Mouse (Mus musculus): ENCODE results near the gene Iars2. TPM values are rescaled to one million over a fixed set of nuclear protein-coding genes. Genes with fewer than 3 reads are reported as not detected.

The Iars2 gene
- polyA plus RNA-seq, 1 experiment from 2014 or later = 46.9 TPM

DNA sequence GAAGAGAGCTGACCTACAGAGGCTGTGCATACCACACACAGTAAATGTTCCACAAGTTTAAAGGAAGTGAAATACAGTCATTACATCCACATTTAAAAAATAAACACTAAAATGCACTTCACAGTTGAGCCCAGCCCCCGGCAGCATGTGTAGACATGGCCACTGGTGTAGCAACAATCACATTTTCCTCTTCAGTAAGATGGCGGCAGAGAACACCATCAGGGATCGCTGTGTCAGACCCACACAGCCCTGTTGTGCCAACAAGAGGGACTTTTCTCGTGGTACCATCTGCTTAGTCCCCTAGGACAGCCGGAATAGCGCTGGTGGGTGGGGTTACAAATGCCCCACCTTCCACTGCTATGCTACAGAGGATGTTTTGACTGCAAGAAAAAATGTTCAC, 26.4 kb downstream of the Iars2 start:
- ATAC-seq (ENCODE audit: insufficient number of reproducible peaks, low FRiP score) = no peak
- no peak overlapping the region for H3K4me2 ChIP-seq
- no peak overlapping the region for H3K9ac ChIP-seq
- peaks cover 8% of the 10 kb centered on the region for H3K9me3 ChIP-seq (replicated peaks)
- H3K27ac ChIP-seq (ENCODE audit: poor library complexity, severe bottlenecking) = no peak overlapping the region
- peaks cover 65% of the 10 kb centered on the region for H3K36me3 ChIP-seq
- no peak overlapping the region for H3K4me3 ChIP-seq
- H3K4me1 ChIP-seq (replicated peaks) = no peaks in the 10 kb centered on the region
- 91% methylated on average over 6 of the region's 6 CpGs for WGBS
- H3K27me3 ChIP-seq (replicated peaks) = no peaks in the 10 kb centered on the region

DNA sequence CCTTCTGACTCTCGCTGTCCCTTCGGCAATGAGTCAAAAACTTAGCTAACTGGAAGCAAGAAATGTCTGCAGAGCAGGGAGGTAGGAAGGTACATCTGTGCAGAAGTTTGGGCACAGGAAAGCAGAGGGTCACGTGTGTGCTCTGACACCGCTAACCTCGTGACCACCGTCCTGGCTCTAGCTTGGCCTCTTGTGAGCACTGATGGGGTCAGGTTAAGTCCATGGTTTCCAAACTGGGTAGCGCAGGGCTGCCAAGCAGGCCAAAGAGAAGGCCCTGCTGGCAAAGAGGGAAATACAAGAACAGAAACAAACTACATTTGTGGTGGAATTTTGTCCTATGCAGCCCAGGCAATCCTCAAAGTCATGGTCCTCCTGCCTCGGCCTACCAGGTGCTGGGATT, 30.7 kb downstream of the Iars2 start:
- no peak overlapping the region for H3K27ac ChIP-seq (ENCODE audit: poor library complexity, severe bottlenecking)
- no peaks in the 10 kb centered on the region for H3K9me3 ChIP-seq (replicated peaks)
- H3K4me2 ChIP-seq = no peak overlapping the region
- H3K9ac ChIP-seq = no peak overlapping the region
- 93% methylated on average over 8 of the region's 8 CpGs for WGBS
- H3K4me1 ChIP-seq (replicated peaks) = no peaks in the 10 kb centered on the region
- no peaks in the 10 kb centered on the region for H3K27me3 ChIP-seq (replicated peaks)
- no peak overlapping the region for H3K4me3 ChIP-seq
- peaks cover 83% of the 10 kb centered on the region for H3K36me3 ChIP-seq
- ATAC-seq (ENCODE audit: insufficient number of reproducible peaks, low FRiP score) = no peak

DNA sequence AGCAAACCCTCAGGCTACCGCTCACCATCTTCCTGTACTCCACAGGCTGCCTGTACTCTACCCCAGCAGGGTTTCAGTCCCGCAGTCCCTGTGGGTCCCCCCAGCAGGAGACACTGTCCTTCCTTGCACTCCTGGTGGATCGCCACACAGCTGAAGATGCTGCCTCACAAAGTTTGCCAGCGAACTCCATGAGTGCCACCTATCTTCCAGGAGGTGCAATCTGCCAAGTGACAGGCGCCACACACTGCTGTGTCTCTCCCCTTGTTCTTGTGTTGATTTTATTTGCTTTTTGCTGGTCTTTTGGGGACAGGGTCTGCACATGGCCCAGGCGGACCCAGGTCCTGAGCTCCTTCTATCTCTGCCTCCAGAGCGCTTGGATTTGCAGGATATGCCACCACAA, 32.3 kb downstream of the Iars2 start:
- no peak for ATAC-seq (ENCODE audit: insufficient number of reproducible peaks, low FRiP score)
- H3K9me3 ChIP-seq (replicated peaks) = no peaks in the 10 kb centered on the region
- H3K27me3 ChIP-seq (replicated peaks) = no peaks in the 10 kb centered on the region
- no peak overlapping the region for H3K9ac ChIP-seq
- H3K4me1 ChIP-seq (replicated peaks) = no peaks in the 10 kb centered on the region
- H3K27ac ChIP-seq (ENCODE audit: poor library complexity, severe bottlenecking) = no peak overlapping the region
- H3K4me3 ChIP-seq = no peak overlapping the region
- 89% methylated on average over 7 of the region's 7 CpGs for WGBS
- no peak overlapping the region for H3K4me2 ChIP-seq
- peaks cover 84% of the 10 kb centered on the region for H3K36me3 ChIP-seq

DNA sequence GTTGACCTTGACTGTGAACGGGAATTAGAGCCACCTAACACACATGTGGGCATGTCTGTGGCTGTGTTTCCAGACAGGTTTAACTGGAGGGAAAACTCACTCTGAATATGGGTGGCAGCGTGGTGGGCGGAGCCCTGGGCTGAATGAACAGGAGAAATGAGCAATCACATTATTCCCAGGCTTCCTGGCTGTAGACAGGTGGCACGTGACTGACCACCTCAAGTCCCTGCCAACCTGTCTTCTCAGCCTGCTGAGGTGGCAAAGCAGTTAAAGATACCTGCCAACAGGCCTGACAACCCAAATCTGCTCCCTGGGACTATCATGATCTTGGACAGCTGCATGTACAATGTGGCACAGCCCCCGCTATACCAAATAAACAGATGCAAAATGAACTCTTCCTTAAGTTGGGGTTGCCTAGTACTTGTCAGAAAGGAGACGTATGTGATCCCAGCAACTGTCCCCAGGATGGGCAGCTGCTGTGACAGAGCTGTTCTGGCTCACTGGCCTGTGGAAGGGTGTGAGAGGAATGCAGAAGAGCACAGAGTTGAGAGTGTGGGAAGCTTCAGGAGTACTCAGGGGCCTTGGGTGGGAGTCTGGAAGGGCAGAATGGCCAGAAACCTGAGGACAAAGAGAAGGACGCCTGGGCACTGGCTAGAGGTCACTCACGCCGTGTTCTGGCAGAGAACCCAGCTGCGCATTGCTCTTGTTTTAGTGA, 36.4 kb downstream of the Iars2 start:
- H3K9me3 ChIP-seq (replicated peaks) = no peaks in the 10 kb centered on the region
- H3K4me2 ChIP-seq = no peak overlapping the region
- H3K4me1 ChIP-seq (replicated peaks) = no peaks in the 10 kb centered on the region
- no peak overlapping the region for H3K27ac ChIP-seq (ENCODE audit: poor library complexity, severe bottlenecking)
- H3K9ac ChIP-seq = no peak overlapping the region
- no peak overlapping the region for H3K4me3 ChIP-seq
- ATAC-seq (ENCODE audit: insufficient number of reproducible peaks, low FRiP score) = no peak
- H3K36me3 ChIP-seq = peaks cover 79% of the 10 kb centered on the region
- H3K27me3 ChIP-seq (replicated peaks) = no peaks in the 10 kb centered on the region
- WGBS = 90% methylated on average over 10 of the region's 10 CpGs

DNA sequence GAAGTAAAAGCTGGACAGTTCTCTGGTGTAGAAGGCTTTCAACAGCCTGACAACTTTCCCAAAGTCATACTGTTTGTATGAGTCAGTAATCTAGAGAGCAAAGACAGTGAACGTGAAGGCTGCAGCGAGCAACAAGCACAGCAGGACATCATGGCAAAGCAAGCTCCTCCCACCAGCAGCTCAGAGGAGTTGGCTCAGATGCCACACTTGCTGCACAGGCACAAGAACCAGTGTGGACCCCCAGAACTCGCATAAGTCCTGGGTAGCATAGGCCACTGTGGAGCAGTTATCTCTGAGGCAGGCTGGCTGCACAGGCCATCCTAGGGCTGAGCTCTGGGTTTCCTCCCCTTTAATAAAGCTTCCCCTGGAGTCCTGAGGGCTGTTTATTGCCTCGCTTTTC, 37.9 kb downstream of the Iars2 start:
- no peak for ATAC-seq (ENCODE audit: insufficient number of reproducible peaks, low FRiP score)

DNA sequence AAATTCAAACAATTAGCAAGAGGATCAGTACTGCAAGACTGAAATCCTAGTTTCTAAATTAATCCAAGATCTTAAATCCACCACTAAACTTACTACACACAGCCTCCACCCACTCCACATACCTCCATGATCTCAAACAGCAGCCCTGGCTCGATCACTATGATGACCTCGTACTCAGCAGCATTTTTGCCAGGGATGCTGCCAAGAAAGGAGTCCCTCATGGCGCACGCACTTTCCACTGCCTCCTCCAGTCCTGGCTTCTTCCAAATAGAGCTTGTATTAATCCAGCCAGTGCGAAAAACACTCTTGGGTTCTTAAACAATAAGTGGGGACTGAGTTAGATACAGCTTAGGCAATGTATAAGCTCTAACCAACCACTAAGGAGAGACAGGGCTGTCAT, 40.0 kb downstream of the Iars2 start:
- Histone ChIP-seq H3K9me3 (replicated peaks) (no peaks in the 10 kb centered on the region), H3K9ac (no peak overlapping the region), H3K4me2 (no peak overlapping the region), H3K36me3 (peaks cover 68% of the 10 kb centered on the region), H3K4me3 (no peak overlapping the region), H3K27ac (ENCODE audit: poor library complexity, severe bottlenecking) (no peak overlapping the region), H3K4me1 (replicated peaks) (peaks cover 9% of the 10 kb centered on the region), H3K27me3 (replicated peaks) (no peaks in the 10 kb centered on the region)
- 76% methylated on average over 5 of the region's 5 CpGs for WGBS
- ATAC-seq (ENCODE audit: insufficient number of reproducible peaks, low FRiP score) = no peak

More for the DNA sequence above, 37.9 kb downstream of the Iars2 start:
- peaks cover 77% of the 10 kb centered on the region for H3K36me3 ChIP-seq
- H3K9ac ChIP-seq = no peak overlapping the region
- WGBS = 80% methylated on average over 4 of the region's 4 CpGs
- H3K4me3 ChIP-seq = no peak overlapping the region
- no peak overlapping the region for H3K4me2 ChIP-seq
- H3K4me1 ChIP-seq (replicated peaks) = no peaks in the 10 kb centered on the region; the same call in 1 of the 2 replicates
- no peak overlapping the region for H3K27ac ChIP-seq (ENCODE audit: poor library complexity, severe bottlenecking)
- H3K27me3 ChIP-seq (replicated peaks) = no peaks in the 10 kb centered on the region
- no peaks in the 10 kb centered on the region for H3K9me3 ChIP-seq (replicated peaks)

DNA sequence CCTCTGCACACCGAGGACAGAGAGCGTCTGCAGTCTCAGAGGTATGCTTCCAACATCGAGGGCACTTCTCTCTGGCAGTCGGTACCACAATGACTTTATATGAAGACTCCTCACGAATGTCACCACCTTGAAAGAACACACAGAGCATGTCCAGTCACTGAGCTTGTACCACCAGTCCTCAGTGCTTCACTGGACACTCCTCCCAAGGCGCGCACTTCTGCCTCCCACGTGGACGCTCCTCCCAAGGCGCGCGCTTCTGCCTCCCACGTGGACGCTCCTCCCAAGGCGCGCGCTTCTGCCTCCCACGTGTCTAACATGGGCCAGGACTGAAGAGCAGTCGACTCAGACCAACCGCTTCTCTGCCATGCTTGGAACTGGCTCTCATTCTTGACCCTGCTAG, 42.1 kb downstream of the Iars2 start:
- peaks cover 10% of the 10 kb centered on the region for H3K4me1 ChIP-seq (replicated peaks)
- H3K4me2 ChIP-seq = no peak overlapping the region
- peaks cover 65% of the 10 kb centered on the region for H3K36me3 ChIP-seq
- H3K27ac ChIP-seq (ENCODE audit: poor library complexity, severe bottlenecking) = no peak overlapping the region
- H3K9me3 ChIP-seq (replicated peaks) = no peaks in the 10 kb centered on the region
- no peak overlapping the region for H3K4me3 ChIP-seq
- no peak for ATAC-seq (ENCODE audit: insufficient number of reproducible peaks, low FRiP score)
- H3K27me3 ChIP-seq (replicated peaks) = no peaks in the 10 kb centered on the region
- H3K9ac ChIP-seq = no peak overlapping the region
- whole genome bisulfite sequencing = 87% methylated on average over 20 of the region's 20 CpGs

DNA sequence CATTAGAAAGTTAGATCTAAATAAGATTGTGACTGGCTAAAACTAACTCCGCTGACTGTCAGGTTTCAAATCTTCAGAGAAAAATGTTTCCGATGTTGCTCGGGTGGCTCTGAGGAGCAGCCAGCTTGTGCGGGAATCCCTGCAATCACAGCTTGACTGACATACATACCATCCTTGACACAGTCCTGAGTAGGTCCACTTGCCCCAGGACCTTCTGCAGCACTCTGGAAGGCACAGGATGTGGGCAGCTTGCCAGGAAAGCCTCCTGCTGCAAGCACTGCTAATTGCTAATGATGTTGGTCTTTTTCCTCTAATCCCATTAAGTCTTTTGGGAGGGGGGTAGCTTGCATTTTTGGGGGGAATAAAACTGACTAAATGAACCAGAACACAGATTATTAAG, 44.0 kb downstream of the Iars2 start:
- no peak overlapping the region for H3K4me3 ChIP-seq
- no peak for ATAC-seq (ENCODE audit: insufficient number of reproducible peaks, low FRiP score)
- peaks cover 60% of the 10 kb centered on the region for H3K36me3 ChIP-seq
- peak overlapping the region; percentile 60 for H3K27ac ChIP-seq (ENCODE audit: poor library complexity, severe bottlenecking)
- H3K27me3 ChIP-seq (replicated peaks) = no peaks in the 10 kb centered on the region
- H3K4me2 ChIP-seq = no peak overlapping the region
- 67% methylated on average over 4 of the region's 4 CpGs for whole genome bisulfite sequencing
- peaks cover 10% of the 10 kb centered on the region for H3K4me1 ChIP-seq (replicated peaks)
- no peak overlapping the region for H3K9ac ChIP-seq
- H3K9me3 ChIP-seq (replicated peaks) = no peaks in the 10 kb centered on the region

DNA sequence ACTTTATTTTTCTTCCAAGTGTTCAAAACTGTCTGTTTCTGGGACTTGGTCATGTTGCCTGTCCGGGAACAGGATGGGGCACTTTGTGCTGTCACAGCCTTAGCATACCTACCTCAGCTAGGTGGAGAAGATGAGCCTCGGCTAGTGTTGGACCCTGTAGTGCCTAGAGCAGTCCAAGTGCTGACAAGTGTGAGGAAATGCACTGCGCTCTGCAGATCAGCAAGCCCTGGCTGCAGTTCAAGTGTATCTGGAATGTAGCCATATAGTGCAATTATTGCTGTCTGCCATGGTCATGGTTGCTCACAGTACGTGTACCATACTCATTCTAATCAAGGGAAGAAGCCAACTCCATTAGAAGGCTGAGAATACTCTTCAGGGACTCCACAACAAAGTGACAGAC, 44.5 kb downstream of the Iars2 start:
- Histone ChIP-seq H3K4me2 (no peak overlapping the region), H3K4me1 (replicated peaks) (peaks cover 10% of the 10 kb centered on the region), H3K9ac (no peak overlapping the region), H3K27me3 (replicated peaks) (no peaks in the 10 kb centered on the region), H3K9me3 (replicated peaks) (no peaks in the 10 kb centered on the region), H3K4me3 (no peak overlapping the region), H3K36me3 (peaks cover 59% of the 10 kb centered on the region), H3K27ac (ENCODE audit: poor library complexity, severe bottlenecking) (peak overlapping the region; percentile 60)
- peak; percentile 78 for ATAC-seq (ENCODE audit: insufficient number of reproducible peaks, low FRiP score)
- 29% methylated on average over 4 of the region's 4 CpGs for WGBS

DNA sequence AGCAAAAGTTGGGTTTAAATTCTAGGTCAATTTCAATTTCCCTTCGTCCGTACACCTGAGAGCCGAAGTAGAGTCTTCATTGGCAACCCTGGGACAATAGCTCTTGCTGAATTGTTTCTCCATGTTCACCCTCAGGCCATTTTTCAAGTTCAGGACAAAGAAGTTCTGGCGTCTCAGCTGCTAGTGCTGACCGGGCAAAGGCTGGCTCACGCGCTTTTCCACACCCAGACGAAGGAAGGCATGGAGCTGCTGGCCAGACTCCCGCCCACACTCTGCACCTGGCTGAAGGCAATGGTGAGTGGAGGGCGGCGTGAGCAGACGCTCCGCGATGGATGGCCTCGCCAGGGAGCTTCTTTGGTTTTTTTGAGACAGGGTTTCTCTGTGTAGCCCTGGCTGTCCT, 45.9 kb downstream of the Iars2 start:
- WGBS = 90% methylated on average over 15 of the region's 15 CpGs
- H3K36me3 ChIP-seq = peaks cover 74% of the 10 kb centered on the region

DNA sequence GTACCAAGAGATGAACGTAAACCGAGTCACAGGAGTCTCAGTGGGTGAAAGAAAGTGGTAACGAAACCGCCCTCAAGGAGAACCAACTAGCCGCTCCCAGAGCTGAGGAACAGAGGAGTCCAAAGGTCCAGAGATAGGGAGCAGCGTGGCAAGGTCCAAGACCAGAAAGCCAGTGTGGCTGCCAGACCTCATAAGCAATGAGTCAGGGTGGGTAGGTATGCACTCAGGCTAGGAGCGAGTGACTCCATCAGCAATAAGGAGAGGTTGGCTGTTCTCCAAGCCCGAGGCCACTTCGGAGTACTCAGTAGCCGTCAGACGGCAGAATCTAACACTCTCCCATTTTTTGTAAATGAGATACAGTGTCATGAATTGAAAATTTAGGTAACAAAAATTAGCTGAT, 46.4 kb downstream of the Iars2 start:
- WGBS = 88% methylated on average over 11 of the region's 11 CpGs
- Histone ChIP-seq H3K4me3 (no peak overlapping the region), H3K9me3 (replicated peaks) (no peaks in the 10 kb centered on the region), H3K36me3 (peaks cover 75% of the 10 kb centered on the region), H3K9ac (no peak overlapping the region), H3K27ac (ENCODE audit: poor library complexity, severe bottlenecking) (no peak overlapping the region), H3K27me3 (replicated peaks) (no peaks in the 10 kb centered on the region), H3K4me1 (replicated peaks) (peaks cover 10% of the 10 kb centered on the region), H3K4me2 (no peak overlapping the region)
- ATAC-seq (ENCODE audit: insufficient number of reproducible peaks, low FRiP score) = no peak

More for the DNA sequence above, 45.9 kb downstream of the Iars2 start:
- H3K9ac ChIP-seq = no peak overlapping the region
- H3K27me3 ChIP-seq (replicated peaks) = no peaks in the 10 kb centered on the region
- no peak for ATAC-seq (ENCODE audit: insufficient number of reproducible peaks, low FRiP score)
- H3K4me2 ChIP-seq = no peak overlapping the region
- no peaks in the 10 kb centered on the region for H3K9me3 ChIP-seq (replicated peaks)
- H3K4me1 ChIP-seq (replicated peaks) = peaks cover 10% of the 10 kb centered on the region
- H3K27ac ChIP-seq (ENCODE audit: poor library complexity, severe bottlenecking) = no peak overlapping the region
- H3K4me3 ChIP-seq = no peak overlapping the region

DNA sequence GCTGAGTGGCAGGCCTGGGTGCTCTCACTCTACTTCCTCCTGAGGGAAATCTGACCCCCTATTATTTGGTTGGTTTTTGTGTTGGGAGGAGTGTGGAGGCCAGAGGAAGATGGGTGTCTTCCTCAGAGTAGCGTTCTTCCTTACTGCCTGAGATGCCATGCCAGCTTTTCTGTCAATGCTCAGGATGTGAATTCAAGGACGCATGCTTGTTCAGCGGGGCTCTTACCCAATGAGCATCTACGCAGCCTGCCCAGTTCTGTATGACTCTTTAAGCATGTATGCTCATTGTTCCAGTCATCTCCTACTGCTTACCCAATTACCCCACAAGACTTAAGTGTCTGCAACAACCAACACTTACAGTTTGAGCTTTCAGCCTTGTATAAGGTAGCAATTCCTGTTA, 48.6 kb downstream of the Iars2 start:
- Histone ChIP-seq H3K9ac (no peak overlapping the region), H3K27ac (ENCODE audit: poor library complexity, severe bottlenecking) (no peak overlapping the region), H3K9me3 (replicated peaks) (no peaks in the 10 kb centered on the region), H3K36me3 (peaks cover 75% of the 10 kb centered on the region), H3K27me3 (replicated peaks) (no peaks in the 10 kb centered on the region), H3K4me1 (replicated peaks) (peaks cover 14% of the 10 kb centered on the region), H3K4me2 (no peak overlapping the region), H3K4me3 (no peak overlapping the region)
- ATAC-seq (ENCODE audit: insufficient number of reproducible peaks, low FRiP score) = no peak
- WGBS = 93% methylated on average over 4 of the region's 4 CpGs
